Mouse (Mus musculus) duodenum, adult 2 months (tissue): ENCODE data around the gene Zfp937. TPM values are rescaled to one million over a fixed set of nuclear protein-coding genes. Genes with fewer than 3 reads are reported as not detected.

Source experiments
- polyA plus RNA-seq: library from polyadenylated mRNA; depleted of rRNA; stranded (reverse); fragments of >200 nt; gene quantifications from 2 replicates; pipeline ENCODE4 v1.2.3, GENCODE M21; 2012; ENCODE audit warnings: low replicate concordance; rRNA removed

Gene Zfp937
- polyA plus RNA-seq: 0.06 and 0.18 TPM in 2 replicates

DNA sequence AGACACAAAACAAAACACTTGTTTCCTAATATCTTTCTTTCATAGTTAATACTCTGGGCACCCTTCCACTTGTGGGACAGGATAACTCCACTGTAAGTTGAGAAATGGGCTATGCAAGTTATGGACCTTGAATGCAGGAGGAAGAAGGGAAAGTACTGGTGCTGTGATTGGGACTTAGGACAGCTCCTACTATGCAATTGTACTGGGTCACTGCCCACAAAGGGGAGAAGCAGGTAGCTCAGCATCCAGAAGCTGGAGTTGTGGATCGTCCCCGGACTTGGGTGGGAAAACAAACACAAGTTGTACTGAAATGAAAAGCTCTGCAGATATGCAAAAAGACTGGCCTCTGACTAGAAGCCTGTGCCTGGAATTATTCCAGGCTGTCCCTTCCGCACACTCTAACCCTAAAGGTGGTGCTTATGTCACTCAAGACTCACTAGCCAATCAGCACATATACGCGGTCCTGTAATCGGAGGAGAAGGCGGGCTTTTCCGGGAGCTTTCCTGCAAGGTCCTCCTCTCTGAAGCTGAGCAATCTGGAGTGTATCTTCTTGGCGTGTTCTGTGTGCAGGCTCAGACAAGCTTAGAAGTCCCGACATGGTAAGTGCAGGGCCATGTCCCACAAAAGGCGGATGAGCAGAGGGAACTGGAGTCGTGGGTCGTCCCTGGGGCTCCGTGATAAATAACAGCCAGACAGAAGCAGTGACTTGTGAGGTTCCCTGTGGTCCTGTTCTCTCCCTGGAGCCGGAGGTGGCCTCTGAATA is at the start of gene Zfp937:
TSS of gene Zfp937 (plus strand) at position 474 of the 763 bp plus-strand sequence.

DNA sequence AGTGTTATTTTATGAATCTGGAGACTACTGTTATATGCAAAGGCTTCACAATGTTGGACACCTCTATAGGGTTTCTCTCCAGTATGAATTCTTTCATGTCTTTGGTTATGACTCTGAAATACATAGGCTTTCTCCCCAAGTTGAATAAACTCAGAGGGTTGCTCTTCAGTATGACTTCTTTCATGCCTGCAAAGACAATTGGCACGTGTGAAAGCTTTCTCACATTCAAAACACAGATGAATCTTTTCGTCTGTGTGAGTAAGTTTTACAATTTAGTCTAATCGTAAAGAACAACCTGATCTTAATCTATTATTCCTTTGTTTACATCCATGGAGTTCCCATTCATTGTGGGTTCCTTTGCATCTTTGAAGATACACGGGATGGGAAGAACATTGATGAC is 38.3 kb upstream of the Zfp937 start, which contains the start of gene Gm10770:
TSS of gene Gm10770 (minus strand) at position 101 of the 400 bp plus-strand sequence.

DNA sequence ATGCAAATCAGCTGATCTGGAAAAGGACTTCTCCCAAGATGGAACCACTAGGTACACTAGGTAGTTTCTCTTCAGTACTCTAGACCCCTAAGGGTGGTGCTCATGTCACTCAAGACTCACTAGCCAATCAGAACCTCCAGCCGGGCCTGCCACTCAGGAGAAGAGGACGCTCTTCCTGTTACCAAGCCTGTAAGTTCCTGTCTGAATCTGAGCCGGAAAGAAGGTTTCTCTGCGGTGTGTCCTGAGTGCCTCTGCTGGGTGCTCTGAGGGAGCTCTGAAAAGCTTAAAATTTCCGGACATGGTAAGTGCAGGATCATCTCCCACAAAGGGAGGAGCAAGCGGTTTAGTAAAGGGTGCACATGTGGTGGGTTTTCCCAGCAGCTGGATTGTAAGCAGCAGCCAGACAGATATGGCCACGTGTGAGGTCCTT is 36.3 kb upstream of the Zfp937 start, which contains the start of gene Gm14139:
TSS of gene Gm14139 (plus strand) at position 186 of the 430 bp plus-strand sequence.

DNA sequence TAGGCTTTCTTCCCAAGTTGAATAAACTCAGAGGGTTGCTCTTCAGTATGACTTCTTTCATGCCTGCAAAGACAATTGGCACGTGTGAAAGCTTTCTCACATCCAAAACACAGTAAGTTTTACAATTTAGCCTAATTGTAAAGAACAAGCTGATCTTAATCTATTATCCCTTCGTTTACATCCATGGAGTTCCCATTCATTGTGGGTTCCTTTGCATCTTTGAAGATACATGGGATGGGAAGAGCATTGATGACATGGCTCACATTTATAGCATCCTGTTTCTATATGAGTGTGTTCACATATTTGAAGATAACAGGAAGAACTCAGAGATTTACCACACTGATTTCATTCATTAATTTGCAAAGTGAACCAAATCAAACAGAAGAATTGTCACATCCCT is 37.6 kb downstream of the Zfp937 start, which contains the start of gene Gm21994:
TSS of gene Gm21994 (minus strand) at position 101 of the 400 bp plus-strand sequence.

GRCm38 (mm10) chr2:150257291-150257690 is 39.4 kb downstream of the Zfp937 start, which contains the start of gene Gm14124:
TSS of gene Gm14124 (plus strand) at chr2:150257517.

Other genes starting within 250 kb of the Zfp937 start
- gene Zfp120, start 81.4 kb upstream of the Zfp937 start, polyA plus RNA-seq: 0.06 and 0.44 TPM in 2 replicates
- gene Gm10770, start 38.4 kb upstream of the Zfp937 start, polyA plus RNA-seq: not detected in 2 replicates
- gene Gm14139, start 36.3 kb upstream of the Zfp937 start, polyA plus RNA-seq: not detected in 2 replicates
- gene Gm21994, start 37.5 kb downstream of the Zfp937 start, polyA plus RNA-seq: not detected in 2 replicates
- not detected in 2 replicates for gene Gm14124, start 39.4 kb downstream of the Zfp937 start, polyA plus RNA-seq
- gene Gm10130, start 105.6 kb downstream of the Zfp937 start, polyA plus RNA-seq: not detected in 2 replicates
- gene 3300002I08Rik, start 144.7 kb downstream of the Zfp937 start, polyA plus RNA-seq: 0.25 and 0.55 TPM in 2 replicates
- not detected in 2 replicates for gene Zfp442, start 233.4 kb downstream of the Zfp937 start, polyA plus RNA-seq